Mouse (Mus musculus) frontal cortex, adult (tissue): ENCODE measurements around the gene Slc5a8.
A peak's percentile ranks its signal among the peaks of the same experiment; 100 is the strongest.

Experiments
- ATAC-seq: cut with Nextera tagmentation; 2 replicates; pipeline ENCODE4 v1.9.2; 2017; ENCODE audit warnings: mild to moderate bottlenecking, moderate library complexity, mixed read lengths; ENCODE audit not compliant: low TSS enrichment

Gene Slc5a8

DNA sequence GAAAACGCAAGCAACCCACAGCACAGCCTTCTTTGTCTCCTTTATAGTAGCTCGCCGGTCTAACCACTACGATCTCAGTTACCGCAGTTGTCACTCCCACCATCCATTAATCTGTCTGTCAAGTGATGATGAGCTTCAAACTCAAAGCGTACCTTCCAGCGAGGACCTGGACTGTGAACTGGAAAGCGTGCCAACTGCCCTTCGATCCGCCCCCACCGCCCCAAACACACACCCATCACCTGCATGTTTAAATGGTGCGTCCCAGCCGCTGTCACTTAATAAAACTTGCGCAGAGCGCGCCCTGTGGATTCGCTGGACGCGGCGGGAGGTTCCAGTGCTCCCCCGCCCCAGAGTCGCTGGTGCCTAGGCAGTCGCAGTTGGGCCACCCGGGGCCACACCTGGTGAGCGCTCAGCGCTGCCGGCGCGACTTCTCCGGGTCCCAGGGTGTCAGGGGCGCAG is at the start of gene Slc5a8:
Gene Slc5a8 (plus strand): TSS at position 361 of the 459 bp plus-strand sequence.
- ATAC-seq = peak; percentile 31; the same call in 1 of the 2 replicates

DNA sequence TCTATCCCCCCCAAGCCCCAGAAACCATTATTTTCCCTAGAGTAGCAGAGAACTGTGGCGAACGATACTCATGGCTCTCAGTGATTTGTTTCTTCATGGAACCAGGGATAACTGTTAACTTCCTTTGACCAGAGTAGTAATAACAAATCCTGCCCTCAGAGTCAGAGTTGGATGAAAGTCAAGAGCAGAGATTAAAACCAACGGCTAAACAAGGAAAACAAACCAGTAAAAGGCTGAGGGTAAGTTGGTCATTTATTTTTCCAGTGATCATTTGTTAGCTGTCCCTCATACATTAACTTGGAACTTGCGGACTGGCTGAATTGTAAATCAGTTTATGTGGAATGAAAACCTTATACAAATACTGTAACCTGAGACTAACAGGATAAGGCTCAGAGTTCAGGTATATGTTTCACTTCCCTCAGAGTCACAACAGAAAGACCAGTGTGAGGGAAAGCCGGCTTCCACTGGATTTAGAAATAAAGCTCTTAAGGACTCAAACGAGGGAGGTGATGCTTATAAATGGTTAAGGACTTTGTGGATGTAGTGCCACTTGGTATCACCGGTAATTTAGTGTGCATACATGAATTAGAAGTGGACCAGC is 36.8 kb upstream of the Slc5a8 start:
- ATAC-seq = no peak

DNA sequence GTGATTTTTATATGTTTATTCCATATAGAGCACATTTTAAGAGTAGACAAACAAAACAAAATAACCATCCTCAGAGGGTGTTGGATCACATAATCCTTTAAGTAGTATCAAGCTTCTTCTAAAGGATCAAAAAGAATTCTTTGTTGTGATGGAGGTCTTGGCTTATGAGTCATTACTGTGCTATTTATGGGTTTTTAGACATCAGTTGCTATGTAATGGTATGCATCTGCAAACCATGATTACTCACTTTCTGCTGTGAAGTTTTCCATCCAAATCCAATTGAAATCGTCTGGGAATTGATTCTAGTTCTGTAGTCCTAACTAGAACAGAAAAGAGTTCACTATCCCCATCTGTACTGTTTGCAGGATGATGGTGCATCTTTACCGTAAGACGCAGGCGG is 35.8 kb upstream of the Slc5a8 start:
- ATAC-seq = no peak

- ATAC-seq = no peak
These were observed 32.5 kb upstream of the Slc5a8 start for GRCm38 (mm10) chr10:88853326-88853725.

GRCm38 (mm10) chr10:88860911-88861310 is 24.9 kb upstream of the Slc5a8 start:
- no peak for ATAC-seq

- no peak for ATAC-seq
These were observed 24.4 kb upstream of the Slc5a8 start for GRCm38 (mm10) chr10:88861416-88861815.

DNA sequence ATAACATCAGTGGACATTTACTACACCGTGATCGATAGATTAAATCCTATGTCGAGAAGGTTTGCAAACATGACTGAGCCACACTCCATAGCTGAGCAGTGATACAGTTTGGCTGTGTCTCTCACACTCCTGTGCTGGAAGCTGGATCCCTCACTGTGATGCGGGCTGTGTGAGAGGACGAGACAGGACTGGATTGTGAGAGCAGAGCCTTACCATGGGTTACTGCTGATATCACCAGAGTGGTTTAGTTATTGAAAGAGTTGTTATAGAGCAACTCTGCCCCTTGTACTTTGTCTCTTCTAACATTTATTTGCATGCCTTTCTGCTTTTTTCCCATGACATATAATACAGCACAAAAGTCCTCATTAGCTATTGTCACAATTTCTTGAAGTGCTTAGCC is 23.5 kb upstream of the Slc5a8 start:
- ATAC-seq = no peak

- no peak for ATAC-seq
These were observed 19.8 kb upstream of the Slc5a8 start for GRCm38 (mm10) chr10:88866017-88866416.

DNA sequence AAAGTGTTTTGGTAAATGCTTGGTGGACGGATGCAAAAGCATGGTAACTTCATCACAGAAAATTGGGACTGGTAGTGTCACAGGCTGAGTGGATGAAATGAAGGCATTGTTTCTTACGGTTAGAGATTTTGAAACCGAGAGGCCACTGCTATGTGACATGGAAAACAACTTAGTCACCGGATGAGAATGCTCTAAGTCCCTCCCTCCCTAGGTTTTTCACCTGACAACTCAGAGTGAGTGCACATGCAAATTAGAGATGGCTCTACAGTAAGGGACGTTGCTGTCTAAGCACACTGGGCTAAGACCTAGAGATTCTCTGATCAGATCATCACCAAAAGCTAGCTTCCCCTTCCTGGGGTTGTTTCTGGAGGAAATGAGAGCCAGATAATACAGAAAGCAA is 10.9 kb upstream of the Slc5a8 start:
- no peak for ATAC-seq

- peak; percentile 99 for ATAC-seq
These were observed 8.4 kb upstream of the Slc5a8 start for GRCm38 (mm10) chr10:88877421-88877820.

- ATAC-seq = no peak
These were observed 2.1 kb upstream of the Slc5a8 start for GRCm38 (mm10) chr10:88883721-88884120.

- ATAC-seq = no peak
These were observed 956 bp upstream of the Slc5a8 start for GRCm38 (mm10) chr10:88884836-88885235.

GRCm38 (mm10) chr10:88886114-88886513 is 322 bp downstream of the Slc5a8 start:
- 0 out of 2 replicates have a peak, but pooled peaks have one; percentile 23 for ATAC-seq

- no peak for ATAC-seq
These were observed 2.6 kb downstream of the Slc5a8 start for GRCm38 (mm10) chr10:88888376-88888775.

DNA sequence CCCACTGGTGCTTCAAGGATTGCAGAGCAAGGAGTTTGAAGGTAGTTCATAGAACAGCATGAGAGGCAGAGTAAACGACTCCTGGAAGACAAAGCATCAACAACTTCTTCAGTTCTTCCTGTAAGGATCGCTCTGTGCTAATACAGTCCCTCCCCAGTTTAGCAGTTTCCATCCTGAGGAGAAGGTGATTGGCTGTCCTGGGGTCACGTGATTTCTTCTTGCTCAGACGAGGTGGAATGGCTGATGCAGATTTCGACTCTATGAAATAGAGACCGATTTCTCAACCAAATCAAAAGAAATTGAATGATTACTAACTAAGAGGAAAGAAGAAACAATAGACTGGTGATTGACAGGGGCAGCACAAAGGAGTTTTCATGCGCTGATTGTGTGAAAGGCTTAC is 5.6 kb downstream of the Slc5a8 start:
- ATAC-seq = no peak

DNA sequence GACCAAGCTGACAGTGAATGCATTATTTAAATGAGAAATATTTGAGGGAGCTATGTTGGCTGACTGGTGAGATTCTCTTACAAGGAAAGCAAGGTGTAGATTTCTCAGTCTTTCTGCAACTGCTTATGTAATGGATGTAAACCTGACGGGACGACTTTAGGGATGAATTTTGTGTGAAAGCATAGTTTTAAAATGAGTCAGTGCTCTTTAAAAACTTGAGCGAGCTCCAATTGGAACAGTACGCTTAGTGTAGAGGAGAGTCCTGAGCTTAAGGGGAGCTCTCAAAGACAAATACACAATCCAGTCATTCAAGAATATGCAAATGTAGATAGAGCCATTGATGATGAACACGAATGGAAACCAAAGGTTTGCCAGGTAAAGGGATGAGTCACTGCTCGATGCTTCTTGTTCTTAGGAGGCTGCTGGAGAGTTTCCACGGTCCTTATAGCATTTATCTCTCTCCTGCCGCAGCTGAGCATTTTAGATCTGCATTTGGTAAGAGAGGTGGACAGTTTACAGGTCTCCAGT is 6.8 kb downstream of the Slc5a8 start:
- ATAC-seq = peak; percentile 90

DNA sequence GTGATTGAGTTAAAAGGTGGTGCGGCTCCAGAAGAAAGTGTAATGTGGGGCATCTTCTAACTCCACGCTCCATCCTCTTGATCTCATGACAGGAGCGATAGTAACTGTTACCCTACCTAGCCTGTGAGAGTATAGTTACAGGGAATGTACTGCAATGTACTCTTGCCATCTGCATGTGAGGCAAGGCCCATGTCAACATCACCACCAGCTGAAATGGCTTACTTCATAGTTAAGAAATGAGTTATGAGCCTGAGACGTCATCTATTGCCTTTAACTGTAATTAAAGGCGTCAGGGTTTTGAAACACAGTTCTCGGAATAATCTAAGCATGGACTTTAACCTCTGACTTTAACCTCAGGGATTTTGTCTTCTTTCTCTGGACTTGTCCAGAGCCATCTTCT is 11.2 kb downstream of the Slc5a8 start:
- ATAC-seq = no peak

DNA sequence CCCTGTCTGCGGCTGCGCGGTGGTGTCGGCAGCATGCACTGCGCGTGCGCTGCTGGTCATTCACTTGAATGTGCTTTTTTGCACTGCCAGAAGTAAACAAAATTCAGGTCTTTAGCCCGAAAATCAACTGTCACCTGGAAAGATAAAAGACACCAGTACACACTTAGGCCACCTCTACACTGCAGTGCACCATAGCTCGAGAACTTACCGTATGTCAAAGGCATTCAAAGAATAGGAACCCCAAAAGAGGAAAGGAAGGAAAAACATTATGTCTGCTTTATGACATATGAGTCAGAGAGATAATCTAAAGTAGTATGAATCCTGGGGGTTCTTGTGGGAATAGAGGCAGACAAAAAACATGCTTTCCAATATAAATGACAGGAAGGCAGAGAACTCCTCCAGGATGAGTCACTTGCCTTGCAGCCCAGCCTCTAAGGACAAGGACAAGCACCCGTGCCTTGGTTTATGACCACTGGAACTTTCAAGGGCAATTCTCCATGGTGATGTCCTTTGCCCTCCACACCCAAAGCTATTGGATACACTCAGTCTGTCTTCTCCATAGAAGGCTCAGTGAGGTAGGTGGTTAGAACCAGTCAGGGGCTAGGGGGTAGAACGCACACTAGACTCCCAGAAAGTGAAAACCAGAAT is 64.0 kb downstream of the Slc5a8 start:
- no peak for ATAC-seq

- no peak for ATAC-seq
These were observed 64.5 kb downstream of the Slc5a8 start for GRCm38 (mm10) chr10:88950297-88950653.

GRCm38 (mm10) chr10:88960791-88961190 is 75.0 kb downstream of the Slc5a8 start:
- ATAC-seq = peak; percentile 99

DNA sequence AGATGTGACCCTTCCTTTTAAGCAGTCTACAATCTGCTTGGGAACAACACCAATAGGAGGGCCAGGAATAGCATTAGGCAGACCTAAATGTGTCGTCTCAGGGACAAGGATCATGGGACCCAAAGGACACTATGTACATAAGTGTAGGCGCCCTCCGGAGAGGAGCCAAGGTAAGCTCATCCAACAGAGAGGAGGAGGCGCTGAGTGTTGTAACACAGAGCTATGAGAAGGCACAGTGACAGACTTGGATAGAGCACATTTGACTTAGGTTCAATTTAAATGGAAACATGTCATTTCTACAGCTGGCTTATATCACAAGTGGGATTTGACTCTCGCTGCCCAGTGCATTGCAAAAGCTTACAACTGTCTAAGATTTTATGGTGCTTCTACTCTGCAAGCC is 82.8 kb downstream of the Slc5a8 start:
- no peak for ATAC-seq

GRCm38 (mm10) chr10:88970951-88971725 is 85.3 kb downstream of the Slc5a8 start:
- ATAC-seq = no peak

GRCm38 (mm10) chr10:88978932-88979331 is 93.1 kb downstream of the Slc5a8 start:
- ATAC-seq = no peak
